Mouse (Mus musculus): Measurements from ENCODE around the gene Fbxw20.
"Not testable (repeated sequence)": the region's sequence is repeated elsewhere in the genome, so short reads cannot be mapped to it uniquely, and the experiment has no call there.

Fbxw20 gene

DNA sequence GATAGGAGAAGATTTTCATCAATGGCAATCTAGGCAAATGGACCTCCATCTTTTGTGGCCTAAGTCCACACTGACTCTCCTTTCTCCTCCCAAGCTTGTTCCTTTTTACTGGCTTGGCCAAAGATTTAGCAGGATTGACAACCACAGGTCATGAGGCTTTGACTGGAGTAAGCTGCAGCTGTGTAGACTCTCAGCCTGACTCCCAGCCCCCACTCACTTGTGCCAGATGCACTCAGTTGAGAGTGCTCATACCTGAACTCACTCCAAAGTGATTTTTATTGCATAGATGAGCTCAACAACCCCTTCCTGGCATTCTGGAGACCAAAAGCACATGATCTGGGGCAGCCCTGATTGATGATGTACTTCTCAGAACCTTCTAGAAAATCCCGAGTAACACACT lies at the start of gene Fbxw20:
Gene Fbxw20 (minus strand): TSS at position 101 of the 400 bp plus-strand sequence.
- no peak for DNase-seq

DNA sequence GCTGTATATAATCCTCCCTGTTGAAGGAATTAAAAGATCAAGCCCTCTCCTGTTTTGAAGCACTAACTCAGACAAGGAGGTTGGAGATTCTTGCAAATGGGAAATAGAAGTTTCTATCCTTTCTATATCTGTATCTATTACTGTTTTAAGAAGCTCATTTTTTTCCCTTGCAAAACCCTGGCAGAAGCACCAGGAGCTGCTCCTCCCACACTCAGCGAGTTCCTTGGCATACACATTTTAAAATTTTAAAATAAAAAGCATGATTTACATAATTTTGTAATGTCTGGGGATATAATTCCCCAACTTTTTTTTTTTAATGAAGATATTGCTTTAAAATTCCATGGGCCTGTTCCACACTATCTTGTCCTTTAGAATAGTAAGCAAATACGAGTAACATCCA lies 28.5 kb upstream of the Fbxw20 start:
- no peak for DNase-seq

DNA sequence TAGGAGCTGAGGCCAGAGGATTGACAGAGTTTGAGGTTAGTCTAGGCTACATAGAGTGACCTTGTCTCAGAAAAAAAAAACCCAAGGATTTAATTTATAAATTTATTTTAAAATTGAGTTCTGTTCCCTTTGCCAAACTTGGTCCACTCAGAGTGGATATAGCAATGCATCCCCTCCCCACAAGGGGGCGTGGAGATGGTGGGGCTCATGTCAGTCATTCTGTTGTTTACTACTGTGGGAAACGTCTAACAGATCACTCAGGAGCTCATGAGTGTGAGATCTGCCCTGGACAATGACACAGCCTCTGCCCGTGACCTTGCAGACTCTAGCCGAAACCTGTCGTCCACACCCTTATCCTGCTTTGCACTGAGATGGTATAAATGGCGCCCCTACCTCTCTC lies 16.1 kb downstream of the Fbxw20 start:
- peak; percentile 13 to 18 for DNase-seq

DNA sequence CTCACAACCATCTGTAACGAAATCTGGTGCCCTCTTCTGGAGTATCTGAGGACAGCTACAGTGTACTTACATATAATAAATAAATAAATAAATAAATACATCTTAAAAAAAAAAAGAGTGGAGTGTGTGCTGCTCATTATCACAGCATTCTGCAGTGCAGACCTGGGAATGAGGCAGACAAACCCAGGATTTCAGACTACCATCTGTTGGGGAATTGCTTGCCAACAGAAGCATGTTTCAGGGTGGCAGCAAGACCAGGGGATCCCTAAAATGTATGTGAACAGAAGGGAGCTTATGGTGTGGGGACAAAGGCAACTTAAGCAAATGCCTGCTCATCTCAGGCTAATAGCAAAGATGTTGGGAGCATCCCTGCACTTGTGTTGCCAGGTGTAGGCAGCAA lies 33.2 kb downstream of the Fbxw20 start:
- not testable (repeated sequence) for DNase-seq

DNA sequence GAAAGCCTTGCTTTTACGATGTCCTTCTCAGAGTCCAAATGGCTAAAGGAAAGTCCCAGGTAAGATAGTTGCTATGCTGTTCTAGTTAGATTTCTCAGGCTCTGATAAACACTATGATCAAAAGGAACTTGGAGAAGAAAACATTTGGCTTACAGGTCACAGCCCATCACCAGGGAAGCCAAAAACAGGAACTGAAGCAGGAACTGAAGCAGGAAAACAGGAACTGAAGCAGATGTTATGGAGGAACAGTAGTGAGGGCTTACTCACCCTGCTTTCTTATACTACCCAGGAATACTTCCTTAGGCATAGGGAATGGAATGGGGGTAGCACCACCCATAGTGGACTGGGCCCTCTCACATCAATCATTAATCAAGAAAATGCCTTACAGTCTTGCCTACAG lies 34.2 kb downstream of the Fbxw20 start:
- DNase-seq, result no peak

DNA sequence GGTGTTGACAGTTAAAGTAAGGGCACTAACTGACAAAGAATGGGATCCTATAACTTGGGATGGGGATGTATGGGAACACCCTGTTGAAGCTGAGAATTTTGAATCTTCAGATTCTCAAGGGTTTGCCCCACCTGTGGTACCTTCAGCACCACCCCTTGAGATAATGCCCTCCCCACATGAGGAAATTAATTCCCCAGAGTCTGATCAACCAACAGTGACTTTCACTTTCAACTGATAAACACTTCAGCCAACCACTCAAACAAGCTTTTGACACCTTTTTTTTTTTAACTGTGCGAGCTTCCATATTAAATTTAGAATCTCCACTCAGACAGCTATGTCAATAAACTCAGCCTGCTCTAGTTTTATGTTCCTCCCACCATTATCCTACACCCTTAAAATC lies 35.2 kb downstream of the Fbxw20 start:
- no peak for DNase-seq

DNA sequence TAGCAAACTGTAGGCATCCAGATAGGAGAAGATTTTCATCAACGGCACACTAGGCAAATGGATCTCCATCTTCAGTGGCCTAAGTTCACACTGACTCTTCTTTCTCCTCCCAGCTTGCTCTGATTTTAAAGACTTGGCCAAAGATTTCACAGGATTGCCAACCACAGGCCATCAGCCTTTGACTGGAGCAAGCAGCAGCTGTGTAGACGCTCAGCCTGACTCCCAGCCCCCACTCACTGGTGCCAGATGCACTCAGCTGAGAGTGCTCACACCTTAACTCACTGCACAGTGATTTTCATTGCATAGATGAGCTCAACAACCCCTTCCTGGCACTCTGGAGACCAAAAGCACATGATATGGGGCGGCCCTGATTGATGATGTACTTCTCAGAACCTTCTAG lies 38.7 kb downstream of the Fbxw20 start, which contains the start of gene Fbxw13:
Gene Fbxw13 (minus strand): TSS at position 101 of the 400 bp plus-strand sequence.
- DNase-seq, result not testable (repeated sequence)

DNA sequence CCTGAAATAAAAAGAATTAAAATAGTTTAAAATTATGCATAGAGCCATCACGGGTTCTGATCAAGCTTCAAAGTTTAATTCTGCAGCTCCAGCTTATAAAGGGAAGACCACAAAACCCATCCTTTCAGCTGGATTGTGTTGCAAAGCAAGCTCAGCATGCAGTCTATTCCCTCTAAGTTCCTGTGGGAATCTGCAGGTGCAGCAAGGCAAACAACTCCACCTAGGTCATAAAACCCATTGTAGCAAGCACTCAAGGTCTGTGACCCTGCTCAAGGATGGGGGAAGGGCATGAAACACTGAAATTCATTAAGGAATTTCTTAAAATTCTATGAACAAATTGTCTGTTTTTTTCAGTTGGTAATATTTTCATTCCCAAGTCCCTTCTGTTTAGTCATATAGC lies 57.3 kb downstream of the Fbxw20 start:
- no peak for DNase-seq

DNA sequence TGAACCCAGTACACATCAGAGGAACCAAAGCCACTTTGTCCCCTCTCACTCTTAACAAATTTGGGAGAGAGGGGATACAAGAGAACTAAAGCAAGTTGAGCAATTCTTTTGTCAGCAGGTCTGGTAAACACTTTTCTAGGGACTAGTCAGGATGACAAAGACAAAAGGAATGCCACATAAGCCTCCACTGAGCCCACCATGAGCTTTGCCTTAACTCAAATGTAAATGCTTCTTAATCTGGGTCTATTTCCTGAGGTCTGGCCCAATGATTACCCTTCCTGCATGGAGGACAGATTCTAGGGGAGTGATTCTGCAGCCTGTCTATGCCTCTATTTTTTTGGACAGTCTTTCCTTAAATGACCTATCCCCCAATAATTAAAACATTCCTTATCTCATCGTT lies 58.3 kb downstream of the Fbxw20 start:
- DNase-seq, result no peak
